Mouse (Mus musculus) embryonic facial prominence, embryonic 10.5 days (tissue): ENCODE measurements around the gene Trmt10a. TPM values are rescaled to one million over a fixed set of nuclear protein-coding genes. Genes with fewer than 3 reads are reported as not detected.
A peak's percentile ranks its signal among the peaks of the same experiment; 100 is the strongest.

Source experiments
- DNase-seq: peaks from one replicate; pipeline ENCODE4 v3.0.0-alpha.2; 2017; ENCODE audit warnings: low spot score
- H3K27ac ChIP-seq: fragments of 300-500 bp; sonication (generic); replicated peaks from 2 replicates; pipeline ENCODE4 v1.5.1; 2016; ENCODE audit warnings: mild to moderate bottlenecking
- H3K27me3 ChIP-seq: fragments of 300-500 bp; sonication (generic); replicated peaks from 2 replicates; pipeline ENCODE4 v1.6.1; 2016; ENCODE audit warnings: low read depth, mild to moderate bottlenecking; ENCODE audit not compliant: poor library complexity, severe bottlenecking
- H3K36me3 ChIP-seq: fragments of 300-500 bp; sonication (generic); replicated peaks from 2 replicates; pipeline ENCODE4 v1.6.1; 2016; ENCODE audit warnings: mild to moderate bottlenecking, moderate library complexity
- H3K4me1 ChIP-seq: fragments of 300-500 bp; sonication (generic); 2 replicates; pipeline ENCODE4 v1.6.1; 2016
- H3K4me3 ChIP-seq: fragments of 300-500 bp; sonication (generic); 2 replicates; pipeline ENCODE4 v1.5.1; 2016; ENCODE audit warnings: mild to moderate bottlenecking, moderate library complexity
- H3K9me3 ChIP-seq: fragments of 300-500 bp; sonication (generic); 2 replicates; pipeline ENCODE4 v1.6.1; 2016; ENCODE audit warnings: mild to moderate bottlenecking
- WGBS: fragments of 180-500 bp; shearing (Covaris S2); methylation state at CpG from one replicate; pipeline ENCODE4 v1.1.7; 2016; 5-methylcytosine and 5-hydroxymethylcytosine counted together
- polyA plus RNA-seq: library from polyadenylated mRNA; unstranded; fragments of >200 nt; fragmentation: Nextera tagmentation; extraction: Ambion mirVana; gene quantifications from 2 replicates; pipeline ENCODE4 v1.2.1, GENCODE M21; 2016

Trmt10a gene
- 18.1 and 20.0 TPM in 2 replicates for polyA plus RNA-seq

GRCm38 (mm10) chr3:138143315-138144059 lies at the start of gene Trmt10a:
TSS of gene Trmt10a (plus strand) at chr3:138143448.
- peak within 1 kb of the TSS; percentile 98 for H3K27ac ChIP-seq
- under 1% methylated on average over 70 of the region's 70 CpGs for WGBS
- no peaks in the 10 kb centered on the region for H3K9me3 ChIP-seq
- H3K4me3 ChIP-seq: peak within 1 kb of the TSS; percentile 69
- no peaks in the 10 kb centered on the region; the same call in 1 of the 2 replicates for H3K4me1 ChIP-seq
- H3K36me3 ChIP-seq: peaks cover 6% of the 10 kb centered on the region
- peak; percentile 97 for DNase-seq
- H3K27me3 ChIP-seq: no peaks in the 10 kb centered on the region

GRCm38 (mm10) chr3:138095301-138095700 lies 47.9 kb upstream of the Trmt10a start:
- H3K4me3 ChIP-seq: no peak overlapping the region
- H3K36me3 ChIP-seq: peaks cover 6% of the 10 kb centered on the region
- no peaks in the 10 kb centered on the region for H3K9me3 ChIP-seq
- no peak overlapping the region for H3K27ac ChIP-seq
- H3K4me1 ChIP-seq: 0 out of 2 replicates have a peak, but pooled peaks cover 3% of the 10 kb centered on the region
- no peaks in the 10 kb centered on the region for H3K27me3 ChIP-seq
- 74% methylated on average over 3 of the region's 3 CpGs for WGBS
- no peak for DNase-seq

- no peak for DNase-seq
- H3K27me3 ChIP-seq: no peaks in the 10 kb centered on the region
- H3K27ac ChIP-seq: no peak overlapping the region
- WGBS: 74% methylated on average over 10 of the region's 10 CpGs
- 0 out of 2 replicates have a peak, but pooled peaks cover 3% of the 10 kb centered on the region for H3K4me1 ChIP-seq
- peaks cover 6% of the 10 kb centered on the region for H3K36me3 ChIP-seq
- H3K9me3 ChIP-seq: no peaks in the 10 kb centered on the region
- no peak overlapping the region for H3K4me3 ChIP-seq
Measured at GRCm38 (mm10) chr3:138095718-138096117, 47.5 kb upstream of the Trmt10a start.

GRCm38 (mm10) chr3:138096263-138097028 lies 46.8 kb upstream of the Trmt10a start:
- H3K36me3 ChIP-seq: peaks cover 6% of the 10 kb centered on the region
- 0 out of 2 replicates have a peak overlapping the region, but pooled peaks have one; percentile 3 for H3K27ac ChIP-seq
- 88% methylated on average over 19 of the region's 19 CpGs for WGBS
- H3K4me3 ChIP-seq: no peak overlapping the region
- H3K9me3 ChIP-seq: no peaks in the 10 kb centered on the region
- no peak for DNase-seq
- no peaks in the 10 kb centered on the region for H3K27me3 ChIP-seq
- H3K4me1 ChIP-seq: 0 out of 2 replicates have a peak, but pooled peaks cover 3% of the 10 kb centered on the region

GRCm38 (mm10) chr3:138097718-138098117 lies 45.5 kb upstream of the Trmt10a start:
- H3K9me3 ChIP-seq: no peaks in the 10 kb centered on the region
- H3K27me3 ChIP-seq: no peaks in the 10 kb centered on the region
- H3K4me1 ChIP-seq: 0 out of 2 replicates have a peak, but pooled peaks cover 3% of the 10 kb centered on the region
- H3K4me3 ChIP-seq: no peak overlapping the region
- H3K27ac ChIP-seq: no peak overlapping the region
- 77% methylated on average over 1 of the region's 1 CpGs for WGBS
- peaks cover 6% of the 10 kb centered on the region for H3K36me3 ChIP-seq
- no peak for DNase-seq

GRCm38 (mm10) chr3:138101936-138102335 lies 41.3 kb upstream of the Trmt10a start:
- no peak overlapping the region for H3K4me3 ChIP-seq
- DNase-seq: no peak
- no peaks in the 10 kb centered on the region for H3K9me3 ChIP-seq
- no peaks in the 10 kb centered on the region for H3K36me3 ChIP-seq
- no peaks in the 10 kb centered on the region for H3K27me3 ChIP-seq
- no peaks in the 10 kb centered on the region for H3K4me1 ChIP-seq
- 90% methylated on average over 4 of the region's 4 CpGs for WGBS
- no peak overlapping the region for H3K27ac ChIP-seq

- no peaks in the 10 kb centered on the region for H3K36me3 ChIP-seq
- no peak for DNase-seq
- H3K4me3 ChIP-seq: no peak overlapping the region
- H3K27ac ChIP-seq: no peak overlapping the region
- no peaks in the 10 kb centered on the region for H3K4me1 ChIP-seq
- WGBS: 94% methylated on average over 4 of the region's 4 CpGs
- H3K9me3 ChIP-seq: no peaks in the 10 kb centered on the region
- no peaks in the 10 kb centered on the region for H3K27me3 ChIP-seq
Measured at GRCm38 (mm10) chr3:138103690-138104089, 39.6 kb upstream of the Trmt10a start.

GRCm38 (mm10) chr3:138105056-138105455 lies 38.2 kb upstream of the Trmt10a start:
- WGBS: 80% methylated on average over 5 of the region's 5 CpGs

GRCm38 (mm10) chr3:138106887-138107286 lies 36.4 kb upstream of the Trmt10a start:
- no peak overlapping the region for H3K4me3 ChIP-seq
- 95% methylated on average over 10 of the region's 10 CpGs for WGBS
- no peaks in the 10 kb centered on the region for H3K4me1 ChIP-seq
- no peak overlapping the region for H3K27ac ChIP-seq
- H3K36me3 ChIP-seq: no peaks in the 10 kb centered on the region
- H3K9me3 ChIP-seq: no peaks in the 10 kb centered on the region
- no peak for DNase-seq
- no peaks in the 10 kb centered on the region for H3K27me3 ChIP-seq

More at GRCm38 (mm10) chr3:138105056-138105455, 38.2 kb upstream of the Trmt10a start:
- no peak overlapping the region for H3K4me3 ChIP-seq
- H3K36me3 ChIP-seq: no peaks in the 10 kb centered on the region
- H3K9me3 ChIP-seq: no peaks in the 10 kb centered on the region
- no peak overlapping the region for H3K27ac ChIP-seq
- no peak for DNase-seq
- H3K27me3 ChIP-seq: no peaks in the 10 kb centered on the region
- no peaks in the 10 kb centered on the region for H3K4me1 ChIP-seq

- Histone ChIP-seq H3K4me1 (no peaks in the 10 kb centered on the region; the same call in 1 of the 2 replicates), H3K9me3 (no peaks in the 10 kb centered on the region), H3K27me3 (no peaks in the 10 kb centered on the region), H3K27ac (no peak overlapping the region), H3K36me3 (no peaks in the 10 kb centered on the region), H3K4me3 (no peak overlapping the region)
- no peak for DNase-seq
- 90% methylated on average over 19 of the region's 19 CpGs for WGBS
Measured at GRCm38 (mm10) chr3:138110910-138111782, 32.1 kb upstream of the Trmt10a start.

- Histone ChIP-seq H3K4me3 (no peak overlapping the region), H3K9me3 (no peaks in the 10 kb centered on the region), H3K27me3 (no peaks in the 10 kb centered on the region), H3K27ac (no peak overlapping the region), H3K36me3 (no peaks in the 10 kb centered on the region), H3K4me1 (no peaks in the 10 kb centered on the region; the same call in 1 of the 2 replicates)
- 87% methylated on average over 17 of the region's 17 CpGs for WGBS
- no peak for DNase-seq
Measured at GRCm38 (mm10) chr3:138114106-138114505, 29.1 kb upstream of the Trmt10a start.

- Histone ChIP-seq H3K9me3 (no peaks in the 10 kb centered on the region), H3K27me3 (no peaks in the 10 kb centered on the region), H3K4me1 (no peaks in the 10 kb centered on the region; the same call in 1 of the 2 replicates), H3K27ac (no peak overlapping the region), H3K36me3 (no peaks in the 10 kb centered on the region), H3K4me3 (no peak overlapping the region)
- WGBS: 90% methylated on average over 4 of the region's 4 CpGs
- no peak for DNase-seq
Measured at GRCm38 (mm10) chr3:138116871-138117270, 26.4 kb upstream of the Trmt10a start.
